Mouse (Mus musculus) cerebellum, adult 2 months (tissue): ENCODE measurements around the gene Junb.

Experiments used
- CTCF ChIP-seq: fragments of 200-500 bp; IDR thresholded peaks from 2 replicates; pipeline ENCODE4 v1.5.1; 2011; ENCODE audit warnings: low read depth, mild to moderate bottlenecking, control low read depth, low read length, moderate library complexity, borderline replicate concordance; ENCODE audit not compliant: insufficient read depth
- POLR2A ChIP-seq: fragments of 200-500 bp; IDR thresholded peaks from 2 replicates; pipeline ENCODE4 v1.6.1; 2011; ENCODE audit warnings: low read length, control low read depth, borderline replicate concordance; ENCODE audit not compliant: insufficient read depth

- TF ChIP-seq CTCF (no peak), POLR2A (no peak)
These were observed 3.9 kb downstream of the Junb start for GRCm38 (mm10) chr8:84974543-84975142.
